Mouse (Mus musculus): Measurements from ENCODE around the gene Wasf1.

Gene Wasf1

GRCm38 (mm10) chr10:40895765-40896164 is 12.5 kb downstream of the Wasf1 start:
- DNase-seq (ENCODE audit: low spot score) = no peak

DNA sequence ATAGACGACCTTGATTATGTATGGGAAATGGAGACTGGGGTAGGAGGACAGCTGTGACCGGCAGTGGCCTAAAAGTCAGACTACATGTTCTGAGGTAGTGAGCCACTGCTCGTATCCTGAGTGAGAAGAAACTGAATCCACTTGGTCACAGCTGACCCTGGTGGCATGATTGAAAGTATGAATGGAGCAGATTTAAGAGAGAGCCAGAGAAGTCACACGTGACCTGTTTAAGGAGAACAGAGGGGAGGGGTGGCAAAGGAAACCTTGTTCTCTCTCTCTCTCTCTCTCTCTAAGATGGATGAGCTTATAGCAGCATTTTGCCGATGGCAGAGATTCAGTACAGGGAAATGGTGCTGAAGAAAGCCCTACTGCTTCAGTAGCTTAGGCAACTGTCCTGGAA is 13.4 kb downstream of the Wasf1 start:
- DNase-seq (ENCODE audit: low spot score) = no peak

DNA sequence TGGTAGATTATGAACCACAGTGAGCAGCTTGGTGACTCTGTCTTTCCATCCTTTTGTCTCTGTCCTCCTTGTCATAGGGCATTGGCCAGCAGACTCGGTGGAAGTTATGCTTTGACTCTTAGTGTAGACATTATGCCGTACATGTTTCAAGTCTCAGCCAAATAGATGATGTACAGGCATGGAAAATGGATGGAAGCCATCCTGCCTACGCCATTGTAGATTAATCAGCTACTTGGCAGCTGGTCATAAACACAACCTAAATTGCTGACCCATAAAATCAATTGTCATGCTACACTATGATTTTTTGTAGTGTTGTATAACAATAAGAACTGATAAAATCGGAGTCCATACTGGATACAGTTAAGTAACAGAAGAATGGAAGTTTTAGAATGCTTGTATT is 18.5 kb downstream of the Wasf1 start:
- DNase-seq (ENCODE audit: low spot score) = no peak

DNA sequence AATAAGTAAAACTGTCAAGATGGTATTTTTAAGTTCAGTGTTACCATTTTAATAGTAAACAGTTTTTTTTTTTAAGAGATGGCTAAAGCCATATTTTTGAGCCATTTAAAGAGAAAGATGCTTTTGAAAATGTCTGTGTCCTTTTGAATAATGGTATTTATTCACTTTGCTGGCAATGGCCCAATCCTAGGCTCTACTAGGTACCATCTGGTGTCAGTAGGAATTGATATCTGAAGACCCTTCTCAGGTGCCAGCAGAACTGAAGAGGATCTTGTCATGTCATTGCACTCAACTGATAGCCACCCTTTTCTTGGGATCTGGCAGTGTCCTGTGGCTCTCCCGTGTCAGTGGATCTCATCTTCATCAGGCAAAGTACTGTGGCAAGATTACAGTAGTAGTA is 22.9 kb downstream of the Wasf1 start:
- DNase-seq (ENCODE audit: low spot score) = no peak

- no peak for DNase-seq (ENCODE audit: low spot score)
Observed at GRCm38 (mm10) chr10:40906802-40907201, 23.5 kb downstream of the Wasf1 start.

DNA sequence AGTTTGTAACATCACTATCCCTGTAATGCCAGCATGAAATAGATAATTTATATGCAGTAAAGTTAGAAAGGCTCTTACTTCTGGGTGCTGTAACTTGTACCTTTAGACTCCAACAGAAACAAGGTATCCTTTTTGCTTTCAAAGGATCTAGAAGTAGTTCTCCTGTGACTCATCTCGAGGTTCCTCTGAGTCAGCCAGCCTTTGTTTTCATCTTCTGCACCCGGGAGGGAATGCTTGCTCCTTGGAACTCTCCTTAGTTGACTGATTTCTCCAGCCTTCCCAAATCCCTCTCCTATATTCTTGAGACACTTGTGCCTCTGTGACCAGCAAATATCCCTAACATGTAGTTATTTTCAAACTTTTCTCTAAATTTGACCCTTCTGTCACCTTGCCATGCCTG is 25.3 kb downstream of the Wasf1 start:
- no peak for DNase-seq (ENCODE audit: low spot score)

DNA sequence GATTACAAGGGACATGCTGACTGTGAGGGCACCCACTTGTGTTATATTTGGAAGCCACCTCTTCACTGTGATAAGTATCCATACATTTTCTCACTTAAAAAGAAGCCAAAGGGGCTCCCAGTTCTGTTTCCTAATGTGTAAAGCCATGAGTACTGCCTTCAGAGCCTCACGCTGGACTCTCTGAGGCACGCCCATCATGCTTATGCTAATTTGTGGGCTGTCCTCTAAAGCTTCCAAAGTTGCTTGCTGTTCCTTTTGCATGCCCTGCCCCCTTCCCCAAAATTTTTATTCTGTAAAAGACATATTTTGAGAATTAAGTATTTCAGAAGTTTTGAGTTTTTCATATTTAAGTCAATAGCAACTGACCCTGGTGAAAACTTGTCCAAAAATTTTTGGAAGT is 27.5 kb downstream of the Wasf1 start:
- no peak for DNase-seq (ENCODE audit: low spot score)

DNA sequence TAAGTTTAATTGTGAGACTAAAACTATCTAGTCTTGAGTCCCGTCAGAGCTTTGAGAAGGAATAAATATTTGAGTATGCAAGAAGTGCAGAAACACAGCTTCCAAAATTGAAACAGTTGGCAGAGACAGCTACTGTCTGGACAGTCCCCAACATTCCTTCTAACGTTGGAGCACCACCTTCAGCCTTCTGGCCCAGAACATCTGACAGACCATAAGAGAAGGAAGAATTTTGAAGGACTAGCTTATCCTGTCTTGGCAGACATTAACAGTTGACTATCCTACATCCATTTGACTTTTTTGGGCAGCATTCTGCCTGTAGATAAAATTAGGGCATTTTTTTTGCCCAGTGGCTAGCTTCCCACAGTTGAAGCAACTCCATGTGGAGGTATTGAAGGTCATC is 32.0 kb downstream of the Wasf1 start:
- no peak for DNase-seq (ENCODE audit: low spot score)

GRCm38 (mm10) chr10:40918669-40919440 is 35.6 kb downstream of the Wasf1 start:
- no peak for DNase-seq (ENCODE audit: low spot score)

GRCm38 (mm10) chr10:40919464-40919863 is 36.2 kb downstream of the Wasf1 start:
- no peak for DNase-seq (ENCODE audit: low spot score)

DNA sequence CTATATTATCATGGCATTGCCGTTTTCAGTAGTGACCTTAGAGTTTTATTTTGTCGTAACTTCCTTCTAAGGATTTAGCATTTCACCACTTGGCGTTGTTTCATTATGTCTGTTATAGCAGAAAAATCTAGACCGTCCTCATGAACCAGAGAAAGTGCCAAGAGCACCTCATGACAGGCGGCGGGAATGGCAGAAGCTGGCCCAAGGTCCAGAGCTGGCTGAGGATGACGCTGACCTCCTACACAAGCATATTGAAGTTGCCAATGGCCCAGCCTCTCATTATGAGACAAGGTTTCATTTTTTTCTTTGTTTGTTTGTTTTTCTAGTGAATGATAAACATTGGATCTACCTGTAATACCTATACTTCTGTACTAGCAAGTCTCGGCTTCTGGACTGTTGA is 49.7 kb downstream of the Wasf1 start:
- no peak for DNase-seq (ENCODE audit: low spot score)

GRCm38 (mm10) chr10:40936160-40936726 is 53.0 kb downstream of the Wasf1 start:
- no peak for DNase-seq (ENCODE audit: low spot score)

- DNase-seq (ENCODE audit: low spot score) = no peak
Observed at GRCm38 (mm10) chr10:40937569-40937968, 54.3 kb downstream of the Wasf1 start.

DNA sequence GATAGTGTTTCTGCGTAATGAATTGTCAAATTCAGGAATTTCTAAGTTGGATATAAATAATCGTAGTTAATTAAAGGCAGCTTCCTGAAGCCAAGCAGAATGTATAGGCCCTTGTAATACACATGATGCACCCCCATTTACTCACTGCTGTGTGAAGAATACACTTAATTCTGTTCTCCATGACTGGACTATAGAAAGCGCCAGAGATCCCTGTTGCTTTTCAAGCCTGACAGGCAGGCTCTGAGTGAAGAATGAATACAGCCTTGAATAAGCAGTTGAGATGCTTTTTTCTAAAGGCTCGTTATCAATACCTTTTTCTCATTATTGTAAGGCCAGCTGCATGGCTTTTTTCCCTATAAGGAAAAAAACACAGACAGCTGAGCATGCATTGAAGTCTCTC is 59.4 kb downstream of the Wasf1 start:
- no peak for DNase-seq (ENCODE audit: low spot score)

DNA sequence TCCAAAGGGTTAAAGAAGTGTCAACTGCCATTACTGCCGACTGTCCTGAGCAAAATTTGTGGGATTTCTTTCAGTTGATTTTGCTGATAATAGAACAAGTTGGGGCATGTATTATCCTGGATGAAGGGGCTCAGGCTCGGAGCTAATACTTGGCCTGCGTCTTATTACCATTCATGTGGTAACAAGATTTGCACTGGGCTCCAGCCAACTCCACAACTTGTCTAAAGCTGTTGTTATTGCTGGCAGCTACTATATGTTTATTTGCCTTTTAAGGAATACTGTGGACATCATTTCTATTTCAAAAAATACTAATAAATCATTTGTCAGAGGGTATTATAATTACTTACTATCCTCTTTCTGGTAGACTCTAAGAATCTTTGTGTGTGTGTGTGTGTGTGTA is 66.9 kb downstream of the Wasf1 start:
- DNase-seq (ENCODE audit: low spot score) = no peak

- DNase-seq (ENCODE audit: low spot score) = no peak
Observed at GRCm38 (mm10) chr10:40956206-40956605, 72.9 kb downstream of the Wasf1 start.

DNA sequence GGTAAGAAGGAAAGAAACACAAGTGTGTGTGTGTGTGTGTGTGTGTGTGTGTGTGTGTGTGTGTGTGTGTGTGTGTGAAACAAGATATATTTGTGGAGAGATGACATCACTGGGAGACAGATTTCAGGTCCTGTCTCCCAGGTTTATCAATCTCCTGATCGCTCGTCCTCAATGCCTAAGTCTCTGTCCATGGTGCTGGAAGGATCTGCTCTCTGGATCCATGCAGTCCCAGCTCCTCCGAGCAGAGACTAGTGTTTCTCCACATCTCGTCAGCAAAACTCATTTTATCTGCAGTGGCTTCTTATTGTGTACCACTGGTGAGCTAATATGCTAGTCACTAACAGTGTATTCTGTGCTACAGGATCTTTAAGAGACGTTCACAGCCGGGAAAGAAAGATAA is 78.1 kb downstream of the Wasf1 start:
- no peak for DNase-seq (ENCODE audit: low spot score)

- no peak for DNase-seq (ENCODE audit: low spot score)
Observed at GRCm38 (mm10) chr10:40962008-40962407, 78.7 kb downstream of the Wasf1 start.

DNA sequence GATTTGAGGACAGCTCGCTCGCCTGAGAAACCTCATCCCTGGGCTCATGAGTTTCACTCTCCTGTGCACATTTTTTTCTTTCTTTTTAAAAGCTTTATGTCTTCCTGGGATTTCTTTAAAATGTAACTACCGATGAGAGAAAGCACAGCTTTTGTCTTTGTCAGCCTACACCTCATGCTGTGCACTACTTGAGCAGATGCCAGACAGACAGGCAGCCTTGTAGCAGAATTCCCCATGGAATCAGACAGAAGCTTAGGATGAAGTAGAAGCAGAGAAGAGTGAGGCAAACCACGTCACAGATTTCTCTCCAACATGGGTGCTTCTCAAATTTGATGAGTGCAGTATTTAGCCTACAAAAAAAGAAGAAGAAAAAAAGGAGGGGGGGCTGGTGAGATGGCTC is 81.3 kb downstream of the Wasf1 start:
- no peak for DNase-seq (ENCODE audit: low spot score)

DNA sequence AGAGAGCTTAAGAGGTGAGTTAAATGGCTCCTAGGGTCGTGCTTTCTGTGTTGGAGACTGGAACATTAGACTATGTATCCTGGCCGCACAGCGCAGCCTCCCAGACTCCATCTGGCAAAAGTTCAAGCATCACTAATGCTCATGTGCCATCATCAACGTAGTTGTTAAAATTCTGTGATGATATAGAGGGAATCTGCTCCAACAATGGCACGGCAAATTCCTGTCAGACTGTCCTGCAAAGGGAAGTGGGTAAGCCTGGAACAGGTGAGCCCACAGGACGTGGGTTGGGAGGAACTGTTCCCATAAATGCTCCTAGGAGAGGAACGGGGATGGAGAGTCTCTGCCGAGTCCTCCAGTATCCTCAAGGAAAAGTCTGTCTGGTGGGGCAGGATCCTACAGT is 85.3 kb downstream of the Wasf1 start:
- DNase-seq (ENCODE audit: low spot score) = no peak

DNA sequence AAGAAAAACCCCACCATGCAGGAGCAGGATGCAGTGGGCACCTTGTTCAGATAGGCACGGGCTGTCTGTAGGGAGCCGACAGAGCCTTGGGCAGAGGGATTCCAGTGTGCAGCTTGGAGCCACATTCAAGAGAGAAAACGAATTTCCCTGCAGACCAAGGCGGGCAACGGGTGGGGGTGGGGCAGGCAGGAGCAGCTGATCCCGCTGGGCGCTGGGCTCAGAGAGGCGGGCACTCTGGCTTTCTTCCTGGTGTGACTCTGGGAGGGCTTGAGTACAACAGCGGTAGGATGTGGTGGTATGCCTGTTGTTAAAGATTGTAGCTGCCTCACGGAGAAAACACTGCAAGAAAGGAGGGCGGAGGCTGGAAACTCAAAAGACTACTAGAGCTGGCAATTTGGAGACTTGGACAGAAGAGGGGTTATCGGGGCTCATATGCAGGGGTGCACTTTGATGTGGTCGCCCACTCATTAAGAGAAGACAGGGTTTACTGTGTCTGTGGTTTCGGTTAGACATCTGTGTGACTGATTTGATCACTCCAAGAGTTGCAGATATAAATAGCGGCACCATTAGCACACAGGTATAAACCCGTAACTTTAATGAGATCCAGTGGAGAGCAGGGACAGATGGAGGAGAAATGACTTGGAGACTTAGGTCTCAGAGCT is 86.2 kb downstream of the Wasf1 start:
- DNase-seq (ENCODE audit: low spot score) = no peak

DNA sequence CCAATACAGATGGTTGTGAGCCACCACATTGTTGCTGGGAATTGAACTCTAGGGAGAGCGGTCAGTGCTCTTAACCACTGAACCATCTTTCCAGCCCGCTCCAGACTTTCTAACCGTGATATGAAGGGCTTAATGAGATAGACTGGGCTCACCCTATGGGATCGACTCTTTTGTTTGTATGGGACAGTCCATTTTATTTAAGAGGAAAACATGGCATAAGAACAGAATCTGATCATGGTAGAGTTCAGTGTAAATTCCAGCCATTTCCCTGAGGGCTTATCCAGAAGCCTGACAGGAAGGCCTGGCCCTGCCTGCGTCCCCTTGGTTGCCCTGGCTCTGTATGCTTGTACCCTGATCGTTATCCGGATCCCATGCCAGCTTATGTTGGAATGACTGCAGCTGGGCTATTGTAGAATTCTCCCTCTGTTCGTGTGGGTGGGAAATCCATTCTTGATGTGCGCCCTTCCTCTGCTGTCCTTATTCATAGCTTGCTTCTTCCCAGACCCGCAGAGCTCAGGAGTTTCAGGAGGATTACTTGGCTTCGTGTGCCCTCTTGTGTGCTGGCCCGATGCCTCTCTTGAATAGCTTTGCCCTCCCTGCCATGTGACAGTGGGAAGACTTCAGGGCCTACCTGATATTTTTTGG is 87.4 kb downstream of the Wasf1 start:
- DNase-seq (ENCODE audit: low spot score) = no peak

GRCm38 (mm10) chr10:40971256-40971655 is 88.0 kb downstream of the Wasf1 start:
- no peak for DNase-seq (ENCODE audit: low spot score)
